Mouse (Mus musculus) heart, embryonic 14.5 days (tissue): ENCODE measurements at regions not wholly inside any gene's neighbourhood (a gene's known extent, or its start where the extent isn't known, plus 50 kb on each side); places are given as distances from the start of the nearest gene placed in this dataset.

Source experiments
- ATAC-seq: fragments of 200-750 bp; cut with Nextera tagmentation; 2 replicates; pipeline ENCODE4 v1.8.0; 2017; ENCODE audit warnings: low read depth, moderate TSS enrichment; ENCODE audit not compliant: insufficient number of reproducible peaks, insufficient read depth, low FRiP score
- H3K27ac ChIP-seq, 2 experiments: fragments of 200-500 bp in 1 of 2; fragments of 300-500 bp in 1 of 2; sonication (generic) in 1 of 2; replicated peaks in 1 of 2; 2 replicates each; pipeline ENCODE4 v1.5.1; 2012 to 2014; ENCODE audit warnings: low read depth in 2 of 2, low read length in 2 of 2, control low read depth in 1 of 2, mild to moderate bottlenecking in 1 of 2, mixed read lengths in 1 of 2; ENCODE audit not compliant: control insufficient read depth in 1 of 2, insufficient read depth in 1 of 2
- H3K27me3 ChIP-seq: fragments of 300-500 bp; sonication (generic); 2 replicates; pipeline ENCODE4 v1.6.1; 2014; ENCODE audit warnings: mild to moderate bottlenecking, low read length, control low read depth; ENCODE audit not compliant: control insufficient read depth, insufficient read depth
- H3K36me3 ChIP-seq: fragments of 300-500 bp; sonication (generic); 2 replicates; pipeline ENCODE4 v1.6.1; 2014; ENCODE audit warnings: mild to moderate bottlenecking, control low read depth, low read length, mixed read lengths; ENCODE audit not compliant: control insufficient read depth, insufficient read depth
- H3K4me1 ChIP-seq, 2 experiments: fragments of 200-500 bp in 1 of 2; fragments of 300-500 bp in 1 of 2; sonication (generic) in 1 of 2; 2 replicates each; pipeline ENCODE4 v1.6.1; 2012 to 2014; ENCODE audit warnings: low read length in 2 of 2, control low read depth in 1 of 2, mixed read lengths in 1 of 2; ENCODE audit not compliant: control insufficient read depth in 2 of 2, insufficient read depth in 2 of 2
- H3K4me2 ChIP-seq: fragments of 300-500 bp; sonication (generic); 2 replicates; pipeline ENCODE4 v1.6.1; 2014; ENCODE audit warnings: mild to moderate bottlenecking, low read length
- H3K4me3 ChIP-seq, 2 experiments: fragments of 200-500 bp in 1 of 2; fragments of 300-500 bp in 1 of 2; sonication (generic) in 1 of 2; 2 replicates each; pipeline ENCODE4 v1.5.1; 2012 to 2014; ENCODE audit warnings: low read length in 2 of 2, mild to moderate bottlenecking in 2 of 2, control low read depth in 1 of 2, low read depth in 1 of 2, moderate library complexity in 1 of 2; ENCODE audit not compliant: control insufficient read depth in 1 of 2, insufficient read depth in 1 of 2
- H3K9ac ChIP-seq: fragments of 300-500 bp; sonication (generic); 2 replicates; pipeline ENCODE4 v1.6.1; 2014; ENCODE audit warnings: mild to moderate bottlenecking, low read length
- H3K9me3 ChIP-seq: fragments of 300-500 bp; sonication (generic); 2 replicates; pipeline ENCODE4 v1.6.1; 2016; ENCODE audit warnings: low read length, control low read depth; ENCODE audit not compliant: control insufficient read depth
- WGBS: fragments of 180-500 bp; shearing (Covaris S2); extraction: QIAGEN DNeasy Blood & Tissue Kit; methylation state at CpG from one replicate; pipeline ENCODE4 v1.1.7; 2014; 5-methylcytosine and 5-hydroxymethylcytosine counted together

DNA sequence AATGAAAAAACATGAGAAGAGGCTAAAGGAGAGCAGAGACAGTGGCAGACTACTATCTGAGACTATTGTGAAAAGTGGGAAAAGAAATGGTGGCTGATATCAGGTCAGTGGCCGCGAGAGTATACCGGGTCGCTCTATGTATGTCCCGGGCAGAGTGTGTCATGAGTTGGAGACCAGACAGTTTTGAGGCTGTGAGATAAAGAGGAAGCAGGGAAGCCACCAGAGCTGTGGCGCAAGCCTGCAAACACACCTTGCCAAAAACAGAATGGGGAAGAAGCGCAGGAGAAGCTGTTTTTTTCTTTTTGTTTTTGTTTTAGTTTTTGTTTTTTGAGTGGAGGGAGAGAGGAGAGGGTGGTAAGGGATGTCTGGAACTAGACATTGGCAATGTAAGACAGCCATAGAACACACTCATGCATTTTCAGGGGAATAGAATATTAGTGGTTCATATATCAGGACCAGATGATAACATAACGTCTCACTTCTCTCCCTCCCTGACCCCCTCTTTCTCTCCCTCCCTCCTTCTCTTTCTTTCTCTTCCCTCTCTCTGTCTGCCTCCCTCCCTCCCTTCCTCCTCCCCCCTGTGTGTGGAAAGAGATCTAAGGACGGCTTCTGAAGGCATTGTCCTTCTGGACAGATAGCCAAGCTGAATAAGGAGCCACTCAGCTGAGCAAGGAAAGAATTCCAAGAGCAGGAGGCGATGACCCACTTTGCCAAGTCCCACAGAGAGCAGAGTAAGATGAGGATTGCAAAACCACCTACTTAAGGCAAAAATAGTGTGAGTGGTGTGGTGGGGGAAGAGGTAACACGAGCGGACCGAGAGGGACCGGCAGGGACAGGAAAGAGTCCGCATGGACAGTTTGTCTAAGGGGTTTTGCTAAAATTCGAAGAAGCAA, 167.9 kb downstream of the Dusp6 start:
- no peak overlapping the region for H3K4me3 ChIP-seq
- no peaks in the 10 kb centered on the region for H3K9me3 ChIP-seq
- H3K27ac ChIP-seq = no peak overlapping the region
- H3K36me3 ChIP-seq = no peaks in the 10 kb centered on the region
- 0 out of 2 replicates have a peak overlapping the region, but pooled peaks have one; percentile 18 for H3K4me2 ChIP-seq
- WGBS = 55% methylated on average over 16 of the region's 16 CpGs
- H3K27me3 ChIP-seq = no peaks in the 10 kb centered on the region
- H3K4me1 ChIP-seq = peaks cover 0 to 3% of the 10 kb centered on the region in 2 experiments; a peak in 2 of 4 replicates
- no peak for ATAC-seq
- H3K9ac ChIP-seq = peak overlapping the region; percentile 11; the same call in 1 of the 2 replicates

DNA sequence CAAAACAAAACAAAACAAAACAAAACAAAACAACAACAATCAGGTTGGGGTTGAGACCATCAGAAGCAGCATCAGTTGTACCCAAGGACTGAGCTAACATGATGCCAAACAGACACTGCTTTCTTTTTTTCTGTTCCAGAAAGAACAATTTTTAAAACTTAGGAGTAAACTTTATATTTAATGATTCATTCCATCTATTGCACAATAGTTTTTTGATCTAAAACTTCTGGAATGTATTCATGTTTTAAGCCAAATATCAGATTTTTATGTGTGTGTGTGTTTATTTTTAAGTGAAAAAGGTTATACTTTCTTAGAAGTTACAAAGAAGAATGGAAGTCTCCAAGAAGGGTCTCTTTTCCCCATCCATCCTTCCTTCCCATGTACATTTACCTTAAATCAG, 174.0 kb downstream of the Dusp6 start:
- Histone ChIP-seq H3K27ac (no peak overlapping the region), H3K4me2 (no peak overlapping the region), H3K9me3 (no peaks in the 10 kb centered on the region), H3K9ac (no peak overlapping the region), H3K4me3 (no peak overlapping the region), H3K27me3 (no peaks in the 10 kb centered on the region), H3K36me3 (no peaks in the 10 kb centered on the region), H3K4me1 (peaks cover 3 to 4% of the 10 kb centered on the region in 2 experiments; a peak in 2 of 4 replicates)
- no peak for ATAC-seq

DNA sequence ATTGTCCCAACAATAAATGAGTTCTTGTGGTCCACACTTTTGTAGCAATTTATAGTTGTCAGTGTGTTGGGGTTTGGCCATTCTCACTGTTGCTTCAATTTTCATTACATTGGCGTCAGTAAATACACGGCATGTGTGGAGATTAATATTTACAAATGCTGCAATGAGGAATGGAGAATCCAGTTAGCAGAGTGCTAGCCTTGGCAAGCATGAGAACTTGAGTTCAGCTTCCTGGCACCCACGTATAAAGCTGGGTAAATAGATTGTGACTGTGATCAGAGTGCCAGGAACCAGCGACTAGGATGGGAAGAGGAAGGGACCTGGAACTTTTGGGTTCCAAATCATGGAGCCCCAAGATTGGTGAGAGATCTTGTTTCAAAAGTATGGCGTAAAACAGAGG, 177.1 kb downstream of the Dusp6 start:
- 0 out of 4 replicates have a peak overlapping the region, but pooled peaks of 1 of the 2 experiments have one; percentile 17 for H3K27ac ChIP-seq
- no peak overlapping the region for H3K4me3 ChIP-seq
- H3K4me2 ChIP-seq = no peak overlapping the region
- no peaks in the 10 kb centered on the region for H3K9me3 ChIP-seq
- ATAC-seq = no peak
- 86% methylated on average over 5 of the region's 5 CpGs for WGBS
- H3K27me3 ChIP-seq = no peaks in the 10 kb centered on the region
- H3K36me3 ChIP-seq = no peaks in the 10 kb centered on the region
- no peak overlapping the region for H3K9ac ChIP-seq
- H3K4me1 ChIP-seq = peaks cover 3 to 4% of the 10 kb centered on the region in 2 experiments; a peak in 2 of 4 replicates

DNA sequence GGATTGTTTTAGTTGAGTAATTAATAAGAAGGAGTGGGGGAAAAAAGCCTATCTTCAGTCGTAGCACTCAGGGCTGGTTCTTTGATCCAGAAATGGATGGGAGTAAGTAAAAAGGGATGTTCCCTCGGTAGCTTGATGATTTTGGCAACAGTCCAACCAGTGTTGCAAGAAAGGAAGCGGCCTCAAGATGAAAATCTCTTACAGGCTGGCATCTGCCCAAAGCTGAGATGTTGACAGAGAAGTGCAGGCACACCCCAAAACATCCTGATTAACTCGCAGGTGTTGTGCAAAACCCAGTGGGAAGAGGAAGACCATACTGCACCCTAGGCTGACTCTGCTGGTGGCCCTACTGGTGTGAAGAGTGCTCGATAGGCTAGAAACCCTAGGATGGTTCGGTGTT, 178.0 kb downstream of the Dusp6 start:
- H3K4me3 ChIP-seq = no peak overlapping the region
- no peak overlapping the region for H3K4me2 ChIP-seq
- H3K36me3 ChIP-seq = no peaks in the 10 kb centered on the region
- H3K27ac ChIP-seq = no peak overlapping the region
- WGBS = 35% methylated on average over 6 of the region's 6 CpGs
- H3K4me1 ChIP-seq = peaks cover 3 to 4% of the 10 kb centered on the region in 2 experiments; a peak in 2 of 4 replicates
- no peak overlapping the region for H3K9ac ChIP-seq
- no peaks in the 10 kb centered on the region for H3K9me3 ChIP-seq
- H3K27me3 ChIP-seq = no peaks in the 10 kb centered on the region
- ATAC-seq = no peak

DNA sequence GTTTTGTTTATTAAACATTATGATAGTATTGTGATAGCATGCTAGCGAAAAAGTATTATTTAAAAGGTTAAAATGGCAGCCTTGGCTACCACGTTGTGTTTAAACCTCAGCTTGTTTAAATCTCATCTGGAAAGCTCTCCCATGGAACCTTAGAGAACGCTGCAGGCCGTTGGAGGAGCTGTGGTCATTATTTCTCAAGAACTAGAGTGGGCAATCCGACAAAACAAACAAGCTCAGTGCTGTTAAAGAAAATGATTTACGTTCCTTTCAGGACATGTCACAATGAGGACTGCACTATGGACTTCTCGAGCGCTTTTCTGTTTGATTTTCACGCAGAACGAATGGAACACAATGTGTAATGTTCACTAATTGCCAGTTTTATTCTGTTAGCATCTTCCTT, 178.9 kb downstream of the Dusp6 start:
- 61% methylated on average over 10 of the region's 10 CpGs for WGBS
- H3K9ac ChIP-seq = no peak overlapping the region
- H3K27me3 ChIP-seq = no peaks in the 10 kb centered on the region
- H3K27ac ChIP-seq = 0 out of 4 replicates have a peak overlapping the region, but pooled peaks of 1 of the 2 experiments have one; percentile 10
- no peak overlapping the region for H3K4me2 ChIP-seq
- H3K36me3 ChIP-seq = no peaks in the 10 kb centered on the region
- no peaks in the 10 kb centered on the region for H3K9me3 ChIP-seq
- H3K4me1 ChIP-seq = peaks cover 3 to 4% of the 10 kb centered on the region in 2 experiments; a peak in 2 of 4 replicates
- H3K4me3 ChIP-seq = no peak overlapping the region
- ATAC-seq = no peak

DNA sequence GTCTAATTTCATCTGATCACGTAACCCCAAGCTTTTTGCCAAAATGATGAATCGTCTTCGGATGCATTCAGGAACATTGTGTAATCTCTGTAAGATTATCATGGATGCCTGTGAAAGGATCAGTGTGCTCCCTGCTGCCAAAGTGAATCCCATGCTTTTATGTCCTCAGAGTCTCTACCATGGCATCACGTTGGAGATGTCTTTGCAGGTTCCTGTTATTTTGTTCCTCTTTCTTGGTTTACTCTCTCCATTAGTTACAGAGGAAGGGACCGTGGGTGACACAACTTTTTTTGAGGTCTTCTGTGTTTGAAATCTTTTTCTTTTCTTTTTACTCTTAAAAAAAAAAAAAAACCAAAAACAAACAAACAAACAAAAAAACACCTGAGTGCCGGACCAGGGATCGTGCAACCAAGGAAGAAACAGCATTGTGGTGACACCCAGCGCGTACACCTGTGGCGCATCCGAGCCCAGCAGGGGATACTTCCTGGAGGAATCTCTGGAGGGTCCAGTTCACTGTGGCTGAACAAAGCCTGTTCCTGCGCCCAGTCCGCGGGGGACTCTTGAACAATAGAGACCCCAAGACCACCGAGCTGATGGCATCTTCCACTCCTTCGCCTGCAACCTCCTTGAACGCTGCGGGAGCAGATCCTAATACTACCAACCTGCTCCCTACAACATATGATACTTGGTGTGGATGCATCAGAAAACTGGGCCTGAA, 180.6 kb downstream of the Dusp6 start:
- Histone ChIP-seq H3K9ac (no peak overlapping the region), H3K9me3 (no peaks in the 10 kb centered on the region), H3K27me3 (no peaks in the 10 kb centered on the region), H3K4me2 (no peak overlapping the region), H3K4me3 (no peak overlapping the region), H3K27ac (no peak overlapping the region), H3K4me1 (peaks cover 3 to 4% of the 10 kb centered on the region in 2 experiments; a peak in 2 of 4 replicates), H3K36me3 (no peaks in the 10 kb centered on the region)
- ATAC-seq = no peak
- 89% methylated on average over 18 of the region's 18 CpGs for WGBS

DNA sequence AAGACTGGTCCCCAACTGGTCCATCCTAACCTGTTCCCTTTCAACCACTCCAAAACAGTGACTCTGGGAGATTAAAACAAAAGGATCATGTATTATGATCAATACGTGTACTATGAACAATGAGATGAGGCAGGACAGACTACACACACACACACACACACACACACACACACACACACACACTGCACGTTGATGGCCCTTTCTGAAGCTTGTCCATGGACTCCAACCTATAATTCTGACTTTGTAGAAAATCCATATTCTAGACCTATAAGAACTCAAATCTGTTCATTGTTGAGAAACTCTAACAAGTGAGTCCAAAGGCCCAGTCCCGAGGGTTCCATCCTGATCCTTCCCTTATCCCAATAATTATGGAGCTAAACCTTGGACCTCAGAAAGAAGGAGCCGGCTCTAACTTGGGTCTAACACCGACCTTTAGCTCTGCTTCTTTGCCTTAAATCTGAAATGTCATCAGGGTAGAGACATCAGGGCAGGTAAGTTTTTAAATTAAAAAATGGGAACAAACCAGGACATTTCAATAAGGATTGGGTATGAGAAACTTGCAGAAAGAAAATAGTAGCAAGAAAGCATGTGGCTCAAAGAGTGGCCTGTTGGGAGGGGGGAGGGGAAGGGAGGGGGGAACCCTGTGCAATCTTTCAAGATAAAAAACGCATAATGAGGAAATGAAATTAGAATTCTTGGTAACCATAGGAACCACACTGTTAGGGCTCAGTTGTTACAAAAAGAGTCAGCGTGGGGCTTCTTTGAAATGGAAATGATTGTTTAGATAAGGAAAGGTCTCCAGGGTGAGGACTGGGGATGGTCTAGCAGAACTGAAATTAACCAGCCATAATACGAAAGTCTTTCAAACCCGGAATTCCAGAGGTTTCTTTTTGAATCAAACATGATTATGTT, 187.9 kb downstream of the Dusp6 start:
- ATAC-seq = no peak
- Histone ChIP-seq H3K36me3 (no peaks in the 10 kb centered on the region), H3K9me3 (no peaks in the 10 kb centered on the region)

More for the DNA sequence above, 187.9 kb downstream of the Dusp6 start:
- Histone ChIP-seq H3K27ac (no peak overlapping the region), H3K4me2 (no peak overlapping the region), H3K27me3 (no peaks in the 10 kb centered on the region), H3K4me3 (no peak overlapping the region), H3K4me1 (peaks cover 6 to 14% of the 10 kb centered on the region in 2 experiments), H3K9ac (no peak overlapping the region)
- 58% methylated on average over 9 of the region's 9 CpGs for WGBS
